Mouse (Mus musculus) thymus, postnatal 25 days (tissue): ENCODE data around the gene Adgrg7.

Experiments used
- DNase-seq: peaks from one replicate; pipeline ENCODE4 v3.0.0; 2022

Adgrg7 gene

GRCm38 (mm10) chr16:56795481-56796139, at the start of gene Adgrg7:
Adgrg7 (minus strand) TSS chr16:56795855.
- no peak for DNase-seq

DNA sequence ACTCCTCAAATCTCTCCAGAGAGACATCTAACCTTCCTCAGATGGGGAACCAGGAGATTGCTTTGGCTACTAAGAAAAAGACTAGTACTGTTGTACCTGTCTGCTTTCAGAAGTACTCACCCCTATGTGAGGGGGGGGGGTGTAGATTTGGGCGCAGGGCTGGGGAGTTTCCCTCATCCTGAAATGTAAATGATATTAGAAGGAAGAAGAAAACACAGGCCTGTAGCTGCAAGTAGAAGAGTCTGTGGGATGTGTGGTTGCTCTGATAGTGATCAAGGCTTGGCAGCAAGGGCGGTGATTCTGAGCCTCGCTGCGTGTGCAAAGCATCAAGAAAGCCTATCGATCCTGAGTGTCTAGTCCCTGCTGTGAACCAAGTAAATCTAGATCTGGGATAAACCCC, 47.3 kb upstream of the Adgrg7 start:
- DNase-seq, result no peak

- DNase-seq, result no peak
Observed at GRCm38 (mm10) chr16:56833312-56833711, 37.7 kb upstream of the Adgrg7 start.

DNA sequence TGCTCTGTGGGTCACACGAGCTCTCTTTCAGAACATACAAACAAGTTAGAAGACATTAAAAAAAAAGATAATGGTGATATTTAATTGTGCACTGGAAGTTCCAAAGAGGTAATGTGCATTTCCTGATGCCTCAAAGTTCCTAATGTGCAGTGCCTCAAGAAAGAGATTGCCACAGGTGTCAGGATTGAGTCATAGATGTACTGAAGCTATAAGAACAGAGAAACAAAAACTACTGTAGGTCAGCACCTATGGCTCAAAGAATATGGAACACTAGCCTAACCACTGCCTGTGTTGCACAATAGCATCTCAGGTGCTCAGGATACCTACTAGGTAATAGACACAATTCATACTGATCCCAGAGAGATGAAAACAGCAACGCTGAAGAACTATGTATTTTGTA, 36.3 kb upstream of the Adgrg7 start:
- DNase-seq, result no peak

DNA sequence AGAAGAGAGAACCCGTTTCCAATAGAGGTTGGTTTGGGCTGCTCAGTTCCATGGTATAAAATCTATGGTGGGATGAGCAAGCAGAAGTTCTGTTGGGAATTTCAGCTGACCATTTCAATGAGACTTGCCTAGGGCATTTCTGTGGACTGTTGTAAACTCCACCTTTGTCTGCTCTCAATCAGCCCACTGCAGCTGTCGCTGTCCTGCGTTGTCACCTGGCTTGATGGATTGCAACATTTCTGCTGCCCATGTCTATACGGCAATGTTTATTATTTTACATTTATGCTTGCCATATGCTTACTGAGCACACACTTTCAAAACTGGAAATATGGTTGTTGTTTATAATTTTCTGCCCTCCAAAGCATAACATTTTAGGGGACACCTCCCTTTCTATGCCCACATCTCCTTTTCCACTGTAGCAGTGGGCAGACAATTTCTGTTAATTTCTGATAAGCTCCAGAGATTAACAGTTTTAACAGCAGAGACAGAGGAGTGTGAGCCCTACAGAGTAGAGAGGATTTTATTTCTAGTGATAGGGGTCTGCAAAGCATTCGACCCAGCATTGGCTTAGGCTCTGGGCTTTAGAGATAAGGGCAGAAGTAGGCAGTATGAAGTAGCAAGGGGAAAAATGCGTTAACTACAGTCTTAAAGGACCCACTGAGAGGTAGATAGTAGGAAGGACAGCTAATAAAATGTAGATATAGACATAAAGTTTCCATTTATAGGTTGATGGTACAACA, 5.9 kb upstream of the Adgrg7 start:
- DNase-seq, result no peak

GRCm38 (mm10) chr16:56800946-56801345, 5.3 kb upstream of the Adgrg7 start:
- DNase-seq, result no peak

- DNase-seq, result no peak
Observed at GRCm38 (mm10) chr16:56800469-56800868, 4.8 kb upstream of the Adgrg7 start.

DNA sequence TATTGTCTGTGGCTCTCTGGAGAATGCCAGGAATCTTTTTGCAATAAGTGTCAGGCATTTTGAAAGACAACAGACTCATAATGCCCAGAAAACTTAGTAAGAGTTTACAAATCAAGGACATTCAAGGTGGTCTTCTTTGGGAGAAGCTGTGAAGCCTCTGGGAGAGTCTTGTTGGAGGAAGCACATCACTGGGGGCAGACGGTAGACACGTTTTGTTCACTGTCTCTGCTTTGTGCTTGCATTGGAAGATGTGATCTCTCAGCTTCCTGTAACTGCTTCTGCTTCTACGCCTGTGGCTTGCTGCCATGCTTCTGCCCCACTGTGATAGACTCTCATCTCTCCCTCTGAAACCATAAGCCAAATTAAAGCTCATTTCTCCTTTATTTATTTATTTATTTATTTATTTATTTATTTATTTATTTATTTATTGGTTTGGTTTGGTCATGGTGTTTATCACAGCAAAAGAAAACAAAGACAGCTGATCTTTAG, 3.9 kb upstream of the Adgrg7 start:
- DNase-seq, result no peak

DNA sequence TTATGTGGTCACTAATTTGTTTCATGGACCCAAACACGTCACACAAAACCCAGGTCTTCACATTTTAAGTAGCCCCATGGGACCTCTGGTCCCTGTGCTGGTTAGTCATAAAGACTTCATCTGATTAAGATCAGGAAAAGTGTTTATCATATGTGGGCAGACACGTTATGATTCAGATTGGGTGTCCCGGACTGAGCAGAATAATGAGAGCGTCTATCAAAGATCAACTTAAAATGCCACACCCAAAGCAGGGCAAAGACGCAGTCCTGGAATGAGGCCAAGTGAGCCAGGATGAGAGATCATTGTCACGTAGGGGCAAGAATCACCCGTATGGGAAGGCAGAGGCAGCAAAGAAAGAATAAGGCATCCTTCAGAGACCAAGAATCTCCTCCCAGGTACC, 3.2 kb upstream of the Adgrg7 start:
- DNase-seq, result no peak

DNA sequence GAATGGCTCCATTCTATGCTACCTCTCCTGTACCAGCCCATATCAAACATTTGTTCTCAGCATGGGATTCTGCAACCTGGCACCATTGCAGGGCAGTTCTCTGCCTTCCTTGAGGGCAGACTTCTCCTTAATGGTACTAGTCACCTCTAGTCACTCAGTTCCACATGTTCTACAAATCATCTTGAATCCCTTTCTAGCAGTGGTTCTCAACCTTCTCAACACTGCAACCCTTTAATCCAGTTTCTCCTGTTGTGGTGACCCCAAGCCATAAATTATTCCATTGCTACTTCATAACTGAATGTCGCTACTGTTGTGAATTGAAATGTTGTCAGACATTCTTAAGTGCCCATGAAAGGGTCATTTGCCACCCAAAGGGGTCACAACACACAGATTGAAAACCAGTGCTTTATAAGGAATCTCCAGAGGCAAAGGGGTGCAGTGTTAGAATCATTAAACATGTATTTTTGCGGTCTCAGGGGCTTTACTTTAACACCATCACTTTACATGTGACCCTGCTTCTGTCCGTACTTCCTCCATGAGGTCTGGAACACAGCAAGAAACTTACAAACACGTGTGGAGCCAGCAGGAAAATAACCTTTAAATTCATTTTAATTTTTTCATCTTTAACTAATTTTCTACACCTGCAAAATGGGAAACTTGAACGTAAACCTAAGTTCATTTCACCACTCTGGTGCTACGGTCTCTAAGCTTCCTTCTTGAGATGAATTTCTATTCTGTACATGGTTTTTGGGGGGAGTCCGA, 1.1 kb downstream of the Adgrg7 start:
- no peak for DNase-seq

DNA sequence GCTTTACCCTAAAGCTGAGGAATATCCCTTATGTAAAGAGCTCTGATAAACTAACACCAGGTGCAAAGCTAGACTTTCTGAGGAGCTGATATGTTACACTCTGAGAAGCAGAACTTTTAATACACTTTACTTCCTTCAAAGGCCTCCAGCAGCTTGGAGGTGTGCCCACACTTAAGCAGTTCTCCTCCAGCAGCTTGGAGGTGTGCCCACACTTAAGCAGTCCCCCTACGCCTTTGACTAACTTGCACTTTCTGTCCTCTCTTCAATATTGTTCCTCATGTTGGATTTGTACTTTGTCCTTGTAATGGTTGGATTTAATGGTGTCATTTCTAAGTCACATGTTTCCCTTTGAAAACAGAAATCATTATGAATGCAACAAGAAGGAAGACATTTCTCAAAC, 1.9 kb downstream of the Adgrg7 start:
- DNase-seq, result no peak

DNA sequence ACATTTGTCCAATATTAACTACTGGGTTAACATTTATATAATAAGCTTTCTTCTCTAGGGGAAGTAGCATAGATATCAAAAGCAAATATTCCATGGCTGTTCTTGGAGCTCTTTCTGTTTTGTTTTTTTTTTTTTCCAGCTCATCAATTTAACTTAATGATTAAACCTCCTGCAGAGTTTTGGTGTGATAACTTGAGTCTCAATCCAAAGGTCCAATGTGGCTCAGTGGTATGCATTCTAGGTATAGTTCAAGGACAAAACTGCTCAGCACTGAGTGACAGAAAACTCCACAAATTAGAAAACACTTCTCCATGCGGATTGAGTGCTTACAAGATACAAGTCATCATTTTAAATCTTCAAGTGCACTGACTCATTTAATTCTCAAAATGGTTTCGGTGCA, 9.7 kb downstream of the Adgrg7 start:
- DNase-seq, result no peak

GRCm38 (mm10) chr16:56771163-56772105, 24.2 kb downstream of the Adgrg7 start:
- peak; percentile 9 for DNase-seq

- DNase-seq, result no peak
Observed at GRCm38 (mm10) chr16:56729060-56729459, 66.6 kb downstream of the Adgrg7 start.

- DNase-seq, result no peak
Observed at GRCm38 (mm10) chr16:56724927-56725326, 70.7 kb downstream of the Adgrg7 start.

DNA sequence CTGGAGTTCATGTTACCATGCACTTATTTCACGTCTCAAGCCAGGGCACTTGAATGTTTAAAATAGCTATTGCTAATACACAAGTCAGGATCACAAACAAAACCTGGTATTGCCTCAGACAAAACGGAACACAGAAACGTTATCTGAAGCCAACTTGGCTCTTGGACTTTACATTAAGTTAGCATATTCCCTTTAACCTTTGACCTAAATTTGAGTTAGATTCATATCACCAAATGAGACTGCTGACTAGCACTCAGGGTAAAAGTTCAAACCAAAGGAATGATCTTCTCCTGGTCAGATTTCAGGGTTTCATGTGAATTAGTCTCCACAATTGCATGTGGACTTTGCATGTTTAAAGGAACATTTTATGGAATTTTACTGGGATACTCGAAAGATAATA, 73.3 kb downstream of the Adgrg7 start:
- DNase-seq, result no peak

DNA sequence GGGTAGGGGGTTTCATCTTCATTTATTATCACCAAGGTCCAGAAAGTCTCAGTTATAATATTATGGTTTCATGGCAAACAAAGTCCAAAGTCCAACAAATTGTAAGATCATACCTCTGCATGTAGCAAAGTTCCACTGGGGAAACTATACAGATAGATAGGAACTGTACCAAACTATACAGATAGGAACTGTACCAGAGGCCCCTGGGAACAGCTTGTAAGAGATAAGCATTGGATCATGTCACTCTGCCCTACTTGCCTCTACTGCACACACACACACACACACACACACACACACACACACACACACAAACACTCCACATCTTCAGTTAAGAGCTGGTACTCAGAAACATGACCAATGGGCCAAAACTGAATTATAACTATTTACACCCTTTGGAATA, 76.6 kb downstream of the Adgrg7 start:
- DNase-seq, result no peak

DNA sequence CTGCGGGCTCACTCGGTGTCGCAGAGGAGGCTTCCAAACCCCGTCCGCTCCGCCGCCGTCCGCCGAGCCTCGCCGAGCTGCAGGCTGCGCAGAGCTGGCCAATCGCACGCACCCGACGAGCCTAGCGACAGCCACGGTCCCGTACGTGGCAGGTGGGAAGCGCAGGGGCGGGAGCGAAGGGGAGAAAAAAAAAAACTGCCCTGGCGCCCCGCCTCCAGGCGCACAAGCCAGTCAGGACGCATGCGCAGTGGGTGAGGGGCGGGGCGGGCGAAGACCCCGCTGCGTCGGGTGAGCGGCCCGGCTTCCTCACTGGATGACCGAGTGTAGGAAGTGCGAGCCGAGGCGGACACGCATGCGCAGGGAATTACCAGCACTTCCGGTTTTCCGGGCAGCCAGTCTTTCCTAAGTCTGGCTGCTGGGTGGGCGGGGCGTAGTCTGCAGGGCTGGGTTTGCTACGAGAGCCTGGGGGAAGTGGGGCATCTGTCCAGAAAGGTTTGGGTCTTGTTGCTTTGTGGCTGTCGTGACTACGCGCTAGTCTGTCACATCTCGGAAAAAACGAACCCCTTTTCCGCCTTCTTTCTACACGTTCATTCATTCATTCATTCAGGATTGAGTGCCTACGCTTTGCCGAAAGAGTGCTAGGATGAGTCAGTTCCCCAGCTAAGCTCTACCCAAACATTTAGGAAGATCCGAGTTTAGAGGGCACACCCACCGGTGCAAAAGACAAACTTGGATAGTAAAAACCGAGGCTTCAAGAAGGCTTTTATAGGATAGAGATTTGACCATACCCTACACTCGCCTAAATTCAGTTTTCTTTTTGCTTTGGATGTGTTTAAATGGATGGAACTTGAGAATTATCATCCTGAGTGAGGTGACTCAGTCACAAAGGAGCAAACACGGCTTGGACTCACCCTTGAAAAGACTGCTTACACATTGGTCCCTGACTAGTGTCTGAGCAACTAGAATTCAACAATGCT, 78.1 kb downstream of the Adgrg7 start, which contains the start of gene Tfg:
Gene Tfg, minus strand, starts transcription at position 227 of the 977 bp plus-strand sequence.
- DNase-seq, result peak; percentile 97

DNA sequence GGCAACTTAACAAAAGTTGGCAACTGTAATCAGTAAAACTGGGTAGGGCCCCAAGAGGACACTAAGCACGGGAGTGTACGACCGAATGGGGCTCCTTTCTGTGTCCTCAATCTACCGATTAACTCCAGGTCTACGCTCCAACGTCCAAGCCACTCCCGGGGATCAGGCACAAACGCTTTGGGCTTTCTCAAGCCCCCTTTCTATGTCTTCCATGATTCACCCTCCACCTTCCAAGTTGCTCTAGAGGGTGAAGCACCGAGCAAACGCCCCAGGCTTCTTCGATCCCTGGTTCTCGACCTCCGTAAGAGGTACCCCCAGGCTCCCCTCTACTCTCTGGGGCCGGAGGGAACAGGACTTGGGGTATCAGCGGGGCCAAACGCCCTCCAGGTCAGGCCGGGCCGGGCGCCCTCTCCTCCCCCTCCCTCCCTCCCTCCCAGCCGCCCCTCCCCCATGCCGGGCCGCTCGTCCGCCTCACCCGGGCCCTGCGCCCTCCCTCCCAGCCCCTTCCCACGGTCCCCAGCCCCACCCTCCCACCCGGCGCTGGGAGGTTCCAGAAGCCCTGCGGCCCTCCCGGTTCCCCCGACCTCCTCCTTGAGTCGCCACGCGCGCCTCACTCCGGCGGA, 79.0 kb downstream of the Adgrg7 start:
- DNase-seq, result no peak

GRCm38 (mm10) chr16:56715608-56716007, 80.0 kb downstream of the Adgrg7 start:
- DNase-seq, result no peak

GRCm38 (mm10) chr16:56710071-56710470, 85.6 kb downstream of the Adgrg7 start:
- no peak for DNase-seq
